Mouse (Mus musculus) spleen, adult 10 weeks (tissue): ENCODE results near the gene Fam131b. TPM values are rescaled to one million over a fixed set of nuclear protein-coding genes. Genes with fewer than 3 reads are reported as not detected.

Experiments
- polyA plus RNA-seq: library from polyadenylated mRNA; stranded (reverse); fragments of 350-450 nt; fragmentation: Illumina TruSeq; extraction: RNeasy Lipid Tissue Mini Kit (QIAGEN cat#74804); gene quantifications from one replicate; pipeline ENCODE4 v1.2.3, GENCODE M21; 2015; ENCODE audit warnings: low replicate concordance; ENCODE audit not compliant: insufficient read depth

The Fam131b gene
- polyA plus RNA-seq, result 0.29 TPM

GRCm38 (mm10) chr6:42324482-42325267 lies at the start of gene Fam131b:
TSS of gene Fam131b (minus strand) at chr6:42324643.

GRCm38 (mm10) chr6:42372816-42373547 lies 48.5 kb upstream of the Fam131b start, which contains the start of gene Epha1:
TSS of gene Epha1 (minus strand) at chr6:42373268.

DNA sequence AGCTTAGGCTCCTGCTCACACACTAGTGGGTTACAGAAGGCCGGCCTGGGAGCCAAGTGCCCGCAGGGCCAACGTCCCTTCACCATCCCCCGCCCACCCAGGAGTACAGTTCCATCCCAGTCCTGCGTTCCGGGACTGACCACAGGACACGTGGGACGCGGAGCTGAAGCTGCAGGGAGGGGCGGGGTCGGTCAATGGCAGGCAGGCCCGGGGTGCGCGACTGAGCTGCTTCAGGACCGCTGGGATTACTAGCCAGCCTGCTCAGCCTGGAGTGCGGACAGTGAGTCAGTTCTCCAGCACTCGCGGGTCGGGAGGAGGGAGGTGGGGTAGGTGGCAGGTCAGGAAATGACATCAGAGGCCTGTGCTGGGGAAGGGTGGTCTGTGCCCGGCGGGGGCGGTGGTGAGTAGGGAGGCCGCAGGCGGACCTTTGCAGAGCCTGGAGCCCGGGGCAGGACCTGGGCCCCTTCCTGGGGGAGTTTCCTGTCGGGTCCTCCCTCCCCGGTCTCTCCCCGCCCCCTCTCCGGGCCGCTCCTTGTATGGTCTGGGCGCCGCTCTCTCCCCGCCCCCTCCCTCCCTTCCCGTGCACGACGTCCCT lies 25.1 kb upstream of the Fam131b start, which contains the start of gene Zyx:
TSS of gene Zyx (plus strand) at position 205 of the 595 bp plus-strand sequence.

DNA sequence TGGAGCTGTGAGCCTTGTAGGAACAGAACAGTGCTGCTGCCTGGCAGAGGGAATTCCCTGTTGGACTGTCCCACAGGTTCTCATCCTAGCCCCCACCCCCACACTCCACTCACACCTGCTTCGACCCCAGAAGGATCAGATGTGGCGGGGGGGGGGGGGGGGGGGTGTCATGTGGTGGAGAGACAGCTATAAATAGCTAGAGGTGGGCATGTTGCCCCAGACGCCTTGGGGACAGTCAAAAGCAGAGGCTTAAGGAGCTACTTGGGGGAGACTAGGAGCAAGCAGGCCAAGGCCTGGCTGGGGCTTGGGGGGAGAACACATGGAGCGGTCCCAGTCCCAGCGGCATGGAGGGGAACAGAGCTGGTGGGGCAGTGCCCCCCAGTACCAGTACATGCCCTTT lies 38.0 kb downstream of the Fam131b start, which contains the start of gene Clcn1:
TSS of gene Clcn1 (plus strand) at position 238 of the 400 bp plus-strand sequence.

Other genes starting within 250 kb of the Fam131b start
- gene Tas2r139, start 183.7 kb downstream of the Fam131b start, polyA plus RNA-seq, result not detected
- gene Tas2r144, start 109.3 kb downstream of the Fam131b start, polyA plus RNA-seq, result not detected
- 15.9 TPM for gene Gstk1, start 78.7 kb downstream of the Fam131b start, polyA plus RNA-seq
- not detected for gene Tmem139, start 62.7 kb downstream of the Fam131b start, polyA plus RNA-seq
- 72.5 TPM for gene Casp2, start 59.7 kb downstream of the Fam131b start, polyA plus RNA-seq
- gene Clcn1, start 38.0 kb downstream of the Fam131b start, polyA plus RNA-seq, result 0.88 TPM
- gene Zyx, start 25.0 kb upstream of the Fam131b start, polyA plus RNA-seq, result 29.0 TPM
- gene Epha1, start 48.6 kb upstream of the Fam131b start, polyA plus RNA-seq, result 0.07 TPM
- not detected for gene Tas2r143, start 75.6 kb upstream of the Fam131b start, polyA plus RNA-seq
- gene Tas2r135, start 80.8 kb upstream of the Fam131b start, polyA plus RNA-seq, result not detected
- not detected for gene Tas2r126, start 109.9 kb upstream of the Fam131b start, polyA plus RNA-seq
- gene Olfr458, start 140.6 kb upstream of the Fam131b start, polyA plus RNA-seq, result not detected
- not detected for gene Olfr457, start 151.7 kb upstream of the Fam131b start, polyA plus RNA-seq
- not detected for gene Olfr456, start 162.6 kb upstream of the Fam131b start, polyA plus RNA-seq
- gene Olfr455, start 222.9 kb upstream of the Fam131b start, polyA plus RNA-seq, result not detected